Comparison of ENCODE assay signal across 8 mouse cellular contexts in the genomic region with DNA sequence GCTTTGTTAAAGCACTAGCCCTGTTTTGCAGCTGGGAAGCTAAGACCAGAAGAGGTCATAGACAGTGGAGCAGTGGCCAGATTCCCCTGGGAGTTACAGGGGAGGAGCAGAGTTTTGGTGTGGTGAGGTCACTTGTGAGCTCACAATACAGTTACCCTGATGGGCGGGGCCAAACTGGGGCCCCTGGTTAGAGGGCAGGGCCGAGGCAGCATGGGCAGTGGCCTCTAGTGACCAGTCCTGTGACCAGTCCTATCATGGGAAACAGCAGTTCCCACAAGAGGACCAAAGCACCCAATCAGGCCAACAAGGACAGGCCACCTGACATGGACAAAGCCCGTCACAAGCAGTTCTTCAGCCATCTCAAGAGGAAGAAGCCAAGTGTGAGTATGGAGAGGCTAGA. TPM values are rescaled to one million over a fixed set of nuclear protein-coding genes. Genes with fewer than 3 reads are reported as not detected.
DNase-seq lines count a peak whose midpoint lies in the region; ATAC-seq lines count a peak whose summit lies in the region.
"Had no signal": no experiment of that assay in that cellular context is flagged by ENCODE, and none has a peak within 500 bp of the region (broad histone marks: within the 10 kb centered on the region; RNA-seq: fewer than 3 reads in every experiment).

No protein-coding gene starts in this region.

- H3K9ac ChIP-seq in kidney, embryonic 14.5 days (ENCODE audit: low read depth, low read length): no peak overlapping the region
- peak overlapping the region; percentile 62; the same call in 1 of the 2 replicates for H3K9ac ChIP-seq in embryonic facial prominence, embryonic 11.5 days (replicated peaks; ENCODE audit: low read length)
- no peak overlapping the region for H3K9ac ChIP-seq in limb, embryonic 12.5 days (replicated peaks)

- DNase-seq in kidney, postnatal 10 days: peak; percentile 36
- DNase-seq in embryonic facial prominence, embryonic 11.5 days (ENCODE audit: low spot score): no peak
- DNase-seq in skeletal muscle tissue, adult 2 months (ENCODE audit: low read depth, low spot score): peak; percentile 48
- DNase-seq in right cerebral cortex, adult 18-20 months: no peak

- no peak for ATAC-seq in kidney, embryonic 14.5 days (ENCODE audit: low FRiP score, low TSS enrichment)
- no peak for ATAC-seq in embryonic facial prominence, embryonic 11.5 days (replicated peaks; ENCODE audit: insufficient number of reproducible peaks, low FRiP score, low TSS enrichment, low read depth)
- no peak for ATAC-seq in limb, embryonic 12.5 days (ENCODE audit: insufficient number of reproducible peaks, insufficient read depth, low FRiP score, low TSS enrichment, low read depth)
- no peak for ATAC-seq in monocyte, adult 5-6 weeks (replicated peaks; ENCODE audit: insufficient number of reproducible peaks, low FRiP score, low TSS enrichment, poor library complexity, severe bottlenecking)

- 38% methylated on average over 3 of the region's 3 CpGs for WGBS in kidney, embryonic 14.5 days
- WGBS in embryonic facial prominence, embryonic 11.5 days: 45% methylated on average over 3 of the region's 3 CpGs
- WGBS in limb, embryonic 12.5 days: 46% methylated on average over 3 of the region's 3 CpGs

- no peak overlapping the region for H3K4me3 ChIP-seq in kidney, embryonic 14.5 days (ENCODE audit: low read length)
- H3K4me3 ChIP-seq in embryonic facial prominence, embryonic 11.5 days (ENCODE audit: low read depth, low read length): no peak overlapping the region
- no peak overlapping the region for H3K4me3 ChIP-seq in limb, embryonic 12.5 days (replicated peaks)

- no peaks in the 10 kb centered on the region for H3K36me3 ChIP-seq in kidney, embryonic 14.5 days (ENCODE audit: control insufficient read depth, insufficient read depth, low read length)
- H3K36me3 ChIP-seq in embryonic facial prominence, embryonic 11.5 days (replicated peaks; ENCODE audit: control insufficient read depth, insufficient read depth, low read depth, low read length): no peaks in the 10 kb centered on the region
- H3K36me3 ChIP-seq in limb, embryonic 12.5 days: no peaks in the 10 kb centered on the region

- H3K4me2 ChIP-seq in kidney, embryonic 14.5 days (replicated peaks; ENCODE audit: low read depth, low read length): no peak overlapping the region
- H3K4me2 ChIP-seq in embryonic facial prominence, embryonic 11.5 days (ENCODE audit: low read depth, low read length): no peak overlapping the region
- peak overlapping the region; percentile 88 for H3K4me2 ChIP-seq in limb, embryonic 12.5 days

- peaks cover 32% of the 10 kb centered on the region for H3K27me3 ChIP-seq in kidney, embryonic 14.5 days (ENCODE audit: control insufficient read depth, insufficient read depth, low read length)
- peaks cover 3% of the 10 kb centered on the region for H3K27me3 ChIP-seq in embryonic facial prominence, embryonic 11.5 days (ENCODE audit: control insufficient read depth, insufficient read depth, low read length)
- H3K27me3 ChIP-seq in limb, embryonic 12.5 days: peaks cover 40% of the 10 kb centered on the region

- no peaks in the 10 kb centered on the region for H3K9me3 ChIP-seq in kidney, embryonic 14.5 days (ENCODE audit: control insufficient read depth, low read length)
- H3K9me3 ChIP-seq in embryonic facial prominence, embryonic 11.5 days (replicated peaks; ENCODE audit: control insufficient read depth, low read length): no peaks in the 10 kb centered on the region
- no peaks in the 10 kb centered on the region for H3K9me3 ChIP-seq in limb, embryonic 12.5 days

- H3K4me1 ChIP-seq in kidney, embryonic 14.5 days (ENCODE audit: control insufficient read depth, insufficient read depth, low read length): peaks cover 10% of the 10 kb centered on the region
- peaks cover 4% of the 10 kb centered on the region; the same call in 1 of the 2 replicates for H3K4me1 ChIP-seq in embryonic facial prominence, embryonic 11.5 days (ENCODE audit: control insufficient read depth, insufficient read depth, low read length)
- peaks cover 21% of the 10 kb centered on the region for H3K4me1 ChIP-seq in limb, embryonic 12.5 days (replicated peaks)

- H3K27ac ChIP-seq in kidney, embryonic 14.5 days (ENCODE audit: low read depth, low read length): no peak overlapping the region
- no peak overlapping the region for H3K27ac ChIP-seq in embryonic facial prominence, embryonic 11.5 days (replicated peaks; ENCODE audit: low read depth, low read length)
- no peak overlapping the region for H3K27ac ChIP-seq in limb, embryonic 12.5 days

RNA-seq across cellular contexts. Expression of a gene that starts 1.8 kb away (rescaled TPM):
- polyA plus RNA-seq in kidney, embryonic 14.5 days (2014; fragmentation: Nextera tagmentation; extraction: Ambion mirVana): 0.54 and 0.89 TPM in 2 replicates
- 0.96 and 1.5 TPM in 2 replicates for polyA plus RNA-seq in embryonic facial prominence, embryonic 11.5 days (2014; fragmentation: Nextera tagmentation; extraction: Ambion mirVana)
- 1.1 and 1.3 TPM in 2 replicates for polyA plus RNA-seq in limb, embryonic 12.5 days (2016; fragmentation: Nextera tagmentation; extraction: Ambion mirVana)
- total RNA-seq in monocyte, adult 5-6 weeks (2017): 0.78 TPM in 1 of 3 replicates, not detected in the others

RNA-seq across cellular contexts. Expression of a gene that starts 2.9 kb away (rescaled TPM):
- not detected in 2 replicates for polyA plus RNA-seq in kidney, embryonic 14.5 days (2014; fragmentation: Nextera tagmentation; extraction: Ambion mirVana)
- polyA plus RNA-seq in embryonic facial prominence, embryonic 11.5 days (2014; fragmentation: Nextera tagmentation; extraction: Ambion mirVana): not detected in 2 replicates
- polyA plus RNA-seq in limb, embryonic 12.5 days (2016; fragmentation: Nextera tagmentation; extraction: Ambion mirVana): 0.18 and 0.55 TPM in 2 replicates
- total RNA-seq in monocyte, adult 5-6 weeks (2017): not detected in 3 replicates
- total RNA-seq: left cerebral cortex, postnatal 10 days had no signal

RNA-seq across cellular contexts. Expression of a gene that starts 10.0 kb away (rescaled TPM):
- polyA plus RNA-seq in kidney, embryonic 14.5 days (2014; fragmentation: Nextera tagmentation; extraction: Ambion mirVana): 2.4 and 2.5 TPM in 2 replicates
- 1.7 and 2.2 TPM in 2 replicates for polyA plus RNA-seq in embryonic facial prominence, embryonic 11.5 days (2014; fragmentation: Nextera tagmentation; extraction: Ambion mirVana)
- polyA plus RNA-seq in limb, embryonic 12.5 days (2016; fragmentation: Nextera tagmentation; extraction: Ambion mirVana): 4.4 and 4.7 TPM in 2 replicates
- 0.68 TPM in 1 of 3 replicates, not detected in the others for total RNA-seq in monocyte, adult 5-6 weeks (2017)

RNA-seq across cellular contexts. Expression of a gene that starts 21.0 kb away (rescaled TPM):
- 10.0 and 11.3 TPM in 2 replicates for polyA plus RNA-seq in kidney, embryonic 14.5 days (2014; fragmentation: Nextera tagmentation; extraction: Ambion mirVana)
- polyA plus RNA-seq in embryonic facial prominence, embryonic 11.5 days (2014; fragmentation: Nextera tagmentation; extraction: Ambion mirVana): 7.2 and 8.6 TPM in 2 replicates
- 25.5 and 28.8 TPM in 2 replicates for polyA plus RNA-seq in limb, embryonic 12.5 days (2016; fragmentation: Nextera tagmentation; extraction: Ambion mirVana)
- total RNA-seq in monocyte, adult 5-6 weeks (2017): 0.64 to 3.1 TPM (median 1.8 TPM) in 3 replicates

RNA-seq across cellular contexts. Expression of a gene that starts 54.8 kb away (rescaled TPM):
- polyA plus RNA-seq in kidney, embryonic 14.5 days (2014; fragmentation: Nextera tagmentation; extraction: Ambion mirVana): 20.4 and 25.9 TPM in 2 replicates
- polyA plus RNA-seq in embryonic facial prominence, embryonic 11.5 days (2014; fragmentation: Nextera tagmentation; extraction: Ambion mirVana): 13.6 and 15.8 TPM in 2 replicates
- polyA plus RNA-seq in limb, embryonic 12.5 days (2016; fragmentation: Nextera tagmentation; extraction: Ambion mirVana): 14.8 and 16.0 TPM in 2 replicates
- 7.3 to 10.6 TPM (median 9.6 TPM) in 3 replicates for total RNA-seq in monocyte, adult 5-6 weeks (2017)

Comparison
In these comparisons a context has a peak if more than half of its experiments do, and no peak if none do; other contexts are left out.
1. DNase-seq: peak in kidney, postnatal 10 days (single experiment) and skeletal muscle tissue, adult 2 months (single experiment); none in embryonic facial prominence, embryonic 11.5 days (single experiment) and right cerebral cortex, adult 18-20 months (single experiment).